Mouse (Mus musculus) subcutaneous adipose tissue, adult 2 months (tissue): Measurements from ENCODE around the gene Vmn2r80. TPM values are rescaled to one million over a fixed set of nuclear protein-coding genes. Genes with fewer than 3 reads are reported as not detected.

Experiments used
- polyA plus RNA-seq: library from polyadenylated mRNA; depleted of rRNA; stranded (reverse); fragments of >200 nt; gene quantifications from 2 replicates; pipeline ENCODE4 v1.2.3, GENCODE M21; 2012; ENCODE audit warnings: low replicate concordance; rRNA removed

The Vmn2r80 gene
- polyA plus RNA-seq: not detected in 2 replicates

DNA sequence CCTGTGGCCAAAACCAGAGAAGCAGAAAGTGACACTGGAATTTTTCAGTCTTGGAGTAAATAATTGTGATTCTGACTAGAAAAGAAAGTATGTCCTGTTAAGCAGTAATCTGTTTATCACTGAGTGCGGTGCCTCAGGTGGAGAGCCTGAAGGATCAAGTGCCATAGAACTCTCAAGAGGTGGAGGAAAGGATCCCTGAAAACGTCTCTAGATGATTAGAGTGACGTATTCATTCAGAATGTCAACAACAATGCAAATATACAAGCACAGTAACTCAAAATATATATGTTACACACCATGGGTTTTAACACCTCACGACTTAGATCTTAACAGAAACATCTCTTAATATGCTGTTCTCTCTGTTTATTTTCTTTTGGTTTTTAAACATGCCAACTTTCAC, at the start of gene Vmn2r80:
Gene Vmn2r80, plus strand, starts transcription at position 301 of the 400 bp plus-strand sequence.

Other genes starting within 250 kb of the Vmn2r80 start
- gene Olfr1354, start 235.6 kb upstream of the Vmn2r80 start, polyA plus RNA-seq: not detected in 2 replicates
- gene Olfr8, start 198.1 kb upstream of the Vmn2r80 start, polyA plus RNA-seq: not detected in 2 replicates
- gene Olfr1353, start 185.5 kb upstream of the Vmn2r80 start, polyA plus RNA-seq: not detected in 2 replicates
- gene Olfr1352, start 167.7 kb upstream of the Vmn2r80 start, polyA plus RNA-seq: not detected in 2 replicates
- gene Olfr1351, start 136.3 kb upstream of the Vmn2r80 start, polyA plus RNA-seq: not detected in 2 replicates
- not detected in 2 replicates for gene Olfr57, start 120.0 kb upstream of the Vmn2r80 start, polyA plus RNA-seq
- gene 2610008E11Rik, start 51.2 kb upstream of the Vmn2r80 start, polyA plus RNA-seq: 1.3 and 3.9 TPM in 2 replicates
- not detected in 2 replicates for gene Vmn2r81, start 98.9 kb downstream of the Vmn2r80 start, polyA plus RNA-seq
- gene Vmn2r82, start 207.8 kb downstream of the Vmn2r80 start, polyA plus RNA-seq: not detected in 2 replicates